Mouse (Mus musculus) liver, adult 2 months (tissue): ENCODE results near the gene Foxf1. TPM values are rescaled to one million over a fixed set of nuclear protein-coding genes. Genes with fewer than 3 reads are reported as not detected.
A peak's percentile ranks its signal among the peaks of the same experiment; 100 is the strongest.

Experiments used
- DNase-seq: peaks from one replicate; pipeline ENCODE4 v3.0.0-alpha.2; 2011; ENCODE audit warnings: low read depth, low spot score; ENCODE audit errors: extremely low read depth
- H3K27ac ChIP-seq: fragments of 200-500 bp; replicated peaks from 2 replicates; pipeline ENCODE4 v1.5.1; 2012; ENCODE audit warnings: low read depth, mild to moderate bottlenecking, control low read depth, inconsistent platforms, low read length; ENCODE audit not compliant: insufficient read depth
- H3K27me3 ChIP-seq: fragments of 200-500 bp; 2 replicates; pipeline ENCODE4 v1.6.1; 2012; ENCODE audit warnings: mild to moderate bottlenecking, moderate library complexity, low read length, inconsistent platforms; ENCODE audit not compliant: control insufficient read depth, insufficient read depth
- H3K36me3 ChIP-seq: fragments of 200-500 bp; 2 replicates; pipeline ENCODE4 v1.6.1; 2012; ENCODE audit warnings: low read length, inconsistent platforms; ENCODE audit not compliant: control insufficient read depth, insufficient read depth
- H3K4me1 ChIP-seq: fragments of 200-500 bp; 2 replicates; pipeline ENCODE4 v1.6.1; 2011; ENCODE audit warnings: low read length; ENCODE audit not compliant: control insufficient read depth, insufficient read depth
- H3K4me3 ChIP-seq: fragments of 200-500 bp; 2 replicates; pipeline ENCODE4 v1.5.1; 2011; ENCODE audit warnings: low read depth, mild to moderate bottlenecking, control low read depth, low read length, moderate library complexity; ENCODE audit not compliant: insufficient read depth
- H3K79me2 ChIP-seq: fragments of 200-500 bp; 2 replicates; pipeline ENCODE4 v1.6.1; 2012; ENCODE audit warnings: inconsistent platforms, mild to moderate bottlenecking, low read length, moderate library complexity; ENCODE audit not compliant: control insufficient read depth, insufficient read depth
- H3K9ac ChIP-seq: fragments of 200-500 bp; 2 replicates; pipeline ENCODE4 v1.6.1; 2012; ENCODE audit warnings: low read depth, mild to moderate bottlenecking, control low read depth, inconsistent platforms, low read length
- CTCF ChIP-seq: fragments of 200-500 bp; IDR thresholded peaks from 2 replicates; pipeline ENCODE4 v1.5.1; 2011; ENCODE audit warnings: low read depth, low read length, control low read depth
- POLR2A ChIP-seq: fragments of 200-500 bp; IDR thresholded peaks from 2 replicates; pipeline ENCODE4 v1.6.1; 2011; ENCODE audit warnings: low read length, control low read depth; ENCODE audit not compliant: insufficient read depth; ENCODE audit errors: extremely low read depth
- WGBS: fragments of 180-500 bp; shearing (Covaris S2); methylation state at CpG from one replicate; pipeline ENCODE4 v1.1.7; 2018; 5-methylcytosine and 5-hydroxymethylcytosine counted together
- polyA plus RNA-seq: library from polyadenylated mRNA; depleted of rRNA; stranded (reverse); fragments of >200 nt; gene quantifications from 2 replicates; pipeline ENCODE4 v1.2.3, GENCODE M21; 2012; rRNA removed
- total RNA-seq: library from RNA; depleted of rRNA; stranded (reverse); fragments of >200 nt; gene quantifications from 2 replicates; pipeline ENCODE4 v1.2.3, GENCODE M21; 2014; rRNA removed

Gene Foxf1
- total RNA-seq (1.3 and 1.4 TPM in 2 replicates), polyA plus RNA-seq (3.1 and 3.4 TPM in 2 replicates)

GRCm38 (mm10) chr8:121084210-121084951, at the start of gene Foxf1:
Foxf1 (plus strand) TSS chr8:121084386.
- H3K27ac ChIP-seq: peak within 1 kb of the TSS; percentile 37; the same call in 1 of the 2 replicates
- 1% methylated on average over 74 of the region's 83 CpGs for WGBS
- no peak for DNase-seq
- H3K9ac ChIP-seq: peak within 1 kb of the TSS; percentile 66
- no peak for TF ChIP-seq POLR2A
- TF ChIP-seq CTCF: no peak
- no peaks in the 10 kb centered on the region for H3K79me2 ChIP-seq
- H3K36me3 ChIP-seq: no peaks in the 10 kb centered on the region
- peak within 1 kb of the TSS; percentile 77 for H3K4me3 ChIP-seq
- no peaks in the 10 kb centered on the region for H3K4me1 ChIP-seq
- peaks cover 25% of the 10 kb centered on the region for H3K27me3 ChIP-seq

- Histone ChIP-seq H3K79me2 (no peaks in the 10 kb centered on the region), H3K9ac (no peak overlapping the region), H3K27me3 (no peaks in the 10 kb centered on the region), H3K4me3 (no peak overlapping the region), H3K36me3 (no peaks in the 10 kb centered on the region), H3K4me1 (no peaks in the 10 kb centered on the region), H3K27ac (no peak overlapping the region)
- DNase-seq: no peak
- TF ChIP-seq POLR2A: no peak
- TF ChIP-seq CTCF: no peak
- WGBS: 76% methylated on average over 8 of the region's 8 CpGs
Measured at GRCm38 (mm10) chr8:121035611-121036010, 48.6 kb upstream of the Foxf1 start.

- TF ChIP-seq CTCF (no peak), POLR2A (no peak)
- Histone ChIP-seq H3K4me3 (no peak overlapping the region), H3K36me3 (no peaks in the 10 kb centered on the region), H3K27ac (no peak overlapping the region), H3K27me3 (no peaks in the 10 kb centered on the region), H3K4me1 (no peaks in the 10 kb centered on the region), H3K9ac (no peak overlapping the region), H3K79me2 (no peaks in the 10 kb centered on the region)
- WGBS: 30% methylated on average over 19 of the region's 19 CpGs
- DNase-seq: no peak
Measured at GRCm38 (mm10) chr8:121043719-121044440, 40.3 kb upstream of the Foxf1 start.

GRCm38 (mm10) chr8:121047441-121047840, 36.7 kb upstream of the Foxf1 start:
- no peak for DNase-seq

DNA sequence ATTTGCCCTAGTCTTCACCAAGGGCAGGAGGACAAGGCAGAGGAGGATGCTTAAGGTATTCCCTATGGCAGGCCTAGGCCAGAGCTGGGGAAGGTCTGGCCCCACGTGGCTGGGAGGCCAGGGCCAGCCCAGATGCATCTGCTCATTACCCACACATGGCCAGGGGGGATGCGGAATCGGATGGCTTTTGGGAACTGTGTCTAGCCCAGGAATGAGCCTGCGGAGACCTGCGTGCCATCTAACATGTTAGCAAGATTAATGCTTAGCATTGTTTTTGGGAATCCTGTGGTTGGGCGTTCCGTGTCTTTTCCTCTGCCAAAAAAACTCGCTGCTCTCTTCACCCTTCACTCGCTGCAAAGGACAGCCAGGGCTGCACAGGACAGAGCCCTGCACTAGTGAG, 26.1 kb upstream of the Foxf1 start:
- Histone ChIP-seq H3K27me3 (no peaks in the 10 kb centered on the region), H3K9ac (no peak overlapping the region), H3K36me3 (no peaks in the 10 kb centered on the region), H3K4me3 (no peak overlapping the region), H3K79me2 (no peaks in the 10 kb centered on the region), H3K4me1 (no peaks in the 10 kb centered on the region), H3K27ac (no peak overlapping the region)
- DNase-seq: no peak
- TF ChIP-seq CTCF (no peak), POLR2A (no peak)
- WGBS: 79% methylated on average over 9 of the region's 9 CpGs

More at GRCm38 (mm10) chr8:121047441-121047840, 36.7 kb upstream of the Foxf1 start:
- H3K4me1 ChIP-seq: no peaks in the 10 kb centered on the region
- H3K4me3 ChIP-seq: no peak overlapping the region
- no peaks in the 10 kb centered on the region for H3K36me3 ChIP-seq
- H3K79me2 ChIP-seq: no peaks in the 10 kb centered on the region
- no peak overlapping the region for H3K27ac ChIP-seq
- TF ChIP-seq CTCF: peak; percentile 16; the same call in 1 of the 2 replicates
- no peak for TF ChIP-seq POLR2A
- H3K27me3 ChIP-seq: no peaks in the 10 kb centered on the region
- no peak overlapping the region for H3K9ac ChIP-seq
- WGBS: 74% methylated on average over 9 of the region's 9 CpGs
